Mouse (Mus musculus) heart, postnatal 0 days (tissue): Measurements from ENCODE around the gene Avpr1a.

Experiments
- CTCF ChIP-seq: IDR thresholded peaks from 2 replicates; pipeline ENCODE4 v1.5.1; 2016; ENCODE audit warnings: antibody characterized with exemption, control low read depth, low read depth
- EP300 ChIP-seq: IDR thresholded peaks from 2 replicates; pipeline ENCODE4 v1.6.1; 2016; ENCODE audit warnings: antibody characterized with exemption, low read depth

DNA sequence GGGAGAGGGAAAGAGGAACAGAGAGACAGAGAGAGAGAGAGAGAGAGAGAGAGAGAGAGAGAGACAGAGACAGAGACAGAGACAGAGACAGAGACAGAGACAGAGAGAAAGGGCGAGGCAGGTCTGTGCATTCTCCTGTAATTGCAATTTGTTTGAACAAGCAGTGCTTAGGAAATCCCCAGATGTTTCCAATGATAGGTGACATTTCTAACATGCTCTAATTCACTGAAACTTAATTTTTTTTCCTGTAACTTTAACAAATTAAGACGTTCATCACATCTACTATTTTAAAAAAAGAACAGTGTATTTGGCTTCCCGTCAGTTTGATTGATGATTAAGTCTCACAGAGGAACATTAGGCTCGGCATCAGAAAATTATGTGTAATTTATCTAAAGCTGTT lies 15.6 kb upstream of the Avpr1a start:
- TF ChIP-seq CTCF: no peak
- TF ChIP-seq EP300: no peak
